Mouse (Mus musculus) bone marrow macrophage, adult 2 months (primary cell): ENCODE results near the gene Gm29866. TPM values are rescaled to one million over a fixed set of nuclear protein-coding genes. Genes with fewer than 3 reads are reported as not detected.
"Not testable (repeated sequence)": the region's sequence is repeated elsewhere in the genome, so short reads cannot be mapped to it uniquely, and the experiment has no call there.

ENCODE experiments used
- H3K27ac ChIP-seq: 2 replicates; pipeline ENCODE4 v1.5.1; 2012; ENCODE audit warnings: low read depth, low read length; ENCODE audit not compliant: insufficient read depth
- H3K4me1 ChIP-seq: 2 replicates; pipeline ENCODE4 v1.6.1; 2012; ENCODE audit warnings: low read length; ENCODE audit not compliant: control insufficient read depth, insufficient read depth
- H3K4me3 ChIP-seq: 2 replicates; pipeline ENCODE4 v1.5.1; 2012; ENCODE audit warnings: mild to moderate bottlenecking, low read length, moderate library complexity; ENCODE audit not compliant: insufficient read depth
- polyA plus RNA-seq: library from polyadenylated mRNA; stranded (reverse); fragments of >200 nt; gene quantifications from 2 replicates; pipeline ENCODE4 v1.2.4, GENCODE M21; 2012; ENCODE audit not compliant: missing spikeins, insufficient read depth, insufficient read length

The Gm29866 gene
- not detected in 2 replicates for polyA plus RNA-seq

DNA sequence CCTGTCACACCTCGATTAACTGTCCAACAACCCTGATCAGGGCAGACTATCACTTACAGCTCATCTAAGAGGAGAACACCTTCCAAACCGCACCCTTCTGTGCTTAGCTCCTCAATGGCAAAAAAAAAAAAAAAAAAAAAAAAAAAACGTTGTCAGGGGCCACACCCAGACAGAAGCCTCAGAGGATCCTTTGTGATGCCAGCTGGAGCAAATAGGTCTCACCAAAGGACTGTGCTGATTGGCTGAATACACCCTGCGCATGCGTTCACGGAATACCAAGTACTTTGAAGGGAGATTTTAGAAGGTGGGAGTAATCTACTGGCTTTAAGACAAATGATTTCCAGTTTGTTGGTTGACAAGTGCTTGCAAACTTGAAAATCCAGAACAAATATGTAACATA, at the start of gene Gm29866:
Gene Gm29866, minus strand, starts transcription at position 101 of the 400 bp plus-strand sequence.
- H3K4me3 ChIP-seq, H3K27ac ChIP-seq, H3K4me1 ChIP-seq: not testable (repeated sequence)

Other genes with a start within 250 kb of the Gm29866 start
- not detected in 2 replicates for gene Gm20909, start 170.9 kb upstream of the Gm29866 start, polyA plus RNA-seq
- not detected in 2 replicates for gene Gm20865, start 247.9 kb upstream of the Gm29866 start, polyA plus RNA-seq